Mouse (Mus musculus): ENCODE results near the gene Cdk2.

GRCm38 (mm10) chr10:128744211-128744610 is 39.4 kb upstream of the Cdk2 start:
- no peak for TF ChIP-seq CTCF (IDR thresholded peaks at IDR 0.05)
- TF ChIP-seq EP300 (IDR thresholded peaks at IDR 0.05), result no peak

All from lung, postnatal 0 days (tissue).